Mouse (Mus musculus) right cerebral cortex, postnatal 10 days (tissue): ENCODE results near the gene Vipr2.

ENCODE experiments used
- DNase-seq, 2 experiments: peaks; one replicate each; pipeline ENCODE4 v3.0.0; 2021; ENCODE audit warnings: low spot score in 2 of 2

The Vipr2 gene

GRCm38 (mm10) chr12:116156792-116157532 lies 79.4 kb downstream of the Vipr2 start:
- DNase-seq, result peak in 1 of 2 experiments; percentile 36

- no peak for DNase-seq
These were observed 81.7 kb downstream of the Vipr2 start for GRCm38 (mm10) chr12:116159223-116159622.

DNA sequence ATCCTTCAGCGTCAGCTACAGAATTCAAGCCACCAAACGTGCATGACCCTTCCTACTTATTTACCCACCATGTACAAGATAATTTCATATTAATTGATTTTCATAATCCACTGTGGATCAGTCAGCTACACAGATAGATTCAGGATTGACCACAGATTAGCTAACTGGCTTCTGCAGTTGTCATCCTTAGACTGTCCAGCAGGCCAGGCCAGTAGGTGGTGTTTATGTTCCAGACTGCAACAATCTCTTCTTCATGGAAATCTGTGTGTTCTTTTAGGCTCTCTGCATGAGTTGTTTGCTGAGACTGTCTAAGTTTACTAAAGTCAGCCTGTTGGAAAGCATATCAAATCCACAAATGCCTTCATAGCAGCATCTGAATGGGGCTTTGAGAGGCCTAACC lies 82.2 kb downstream of the Vipr2 start:
- no peak for DNase-seq

- no peak for DNase-seq
These were observed 87.8 kb downstream of the Vipr2 start for GRCm38 (mm10) chr12:116165368-116165767.

GRCm38 (mm10) chr12:116169666-116170065 lies 92.1 kb downstream of the Vipr2 start:
- DNase-seq, result no peak

GRCm38 (mm10) chr12:116176930-116177329 lies 99.4 kb downstream of the Vipr2 start:
- DNase-seq, result no peak

GRCm38 (mm10) chr12:116181436-116182050 lies 104.0 kb downstream of the Vipr2 start:
- no peak for DNase-seq

- DNase-seq, result no peak
These were observed 104.8 kb downstream of the Vipr2 start for GRCm38 (mm10) chr12:116182376-116182775.

DNA sequence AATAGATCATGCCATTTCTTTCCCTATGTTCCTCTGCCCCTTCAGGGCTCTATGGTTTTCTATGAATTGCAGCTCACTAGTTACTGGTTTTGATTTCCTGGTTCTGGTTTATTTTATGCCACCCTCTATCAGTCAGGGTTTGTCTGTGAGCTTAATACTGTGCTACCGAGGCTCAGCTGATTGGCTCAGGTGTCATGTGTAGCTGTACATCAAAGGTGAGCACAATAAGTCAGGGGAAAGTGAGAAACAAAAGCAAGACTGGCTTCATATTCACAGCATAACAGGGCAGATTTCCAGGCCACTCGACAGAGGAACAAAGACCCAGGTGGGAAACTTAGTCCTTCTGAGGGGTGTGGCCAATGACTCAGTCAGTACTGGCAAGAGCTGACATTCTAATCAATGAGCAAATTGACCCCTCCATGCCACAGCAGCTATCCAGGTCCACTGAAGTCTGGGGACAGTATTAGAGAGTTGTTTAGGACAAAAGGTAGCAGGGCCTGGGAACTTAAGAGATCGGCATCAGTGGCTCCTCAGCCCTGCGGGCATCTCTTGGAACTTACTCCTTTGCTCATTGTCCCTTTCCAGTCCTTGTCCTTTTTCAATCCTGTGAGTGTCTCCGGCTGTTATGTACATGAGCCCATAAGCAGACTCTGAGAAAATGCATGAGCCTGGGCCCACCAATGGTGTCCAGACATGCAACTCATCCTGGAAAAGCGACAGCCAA lies 105.8 kb downstream of the Vipr2 start:
- no peak for DNase-seq

- DNase-seq, result no peak
These were observed 116.4 kb downstream of the Vipr2 start for GRCm38 (mm10) chr12:116193952-116194351.

- no peak for DNase-seq
These were observed 117.1 kb downstream of the Vipr2 start for GRCm38 (mm10) chr12:116194641-116195040.
